ENCODE assay signal across 10 mouse cellular contexts in the genomic region with DNA sequence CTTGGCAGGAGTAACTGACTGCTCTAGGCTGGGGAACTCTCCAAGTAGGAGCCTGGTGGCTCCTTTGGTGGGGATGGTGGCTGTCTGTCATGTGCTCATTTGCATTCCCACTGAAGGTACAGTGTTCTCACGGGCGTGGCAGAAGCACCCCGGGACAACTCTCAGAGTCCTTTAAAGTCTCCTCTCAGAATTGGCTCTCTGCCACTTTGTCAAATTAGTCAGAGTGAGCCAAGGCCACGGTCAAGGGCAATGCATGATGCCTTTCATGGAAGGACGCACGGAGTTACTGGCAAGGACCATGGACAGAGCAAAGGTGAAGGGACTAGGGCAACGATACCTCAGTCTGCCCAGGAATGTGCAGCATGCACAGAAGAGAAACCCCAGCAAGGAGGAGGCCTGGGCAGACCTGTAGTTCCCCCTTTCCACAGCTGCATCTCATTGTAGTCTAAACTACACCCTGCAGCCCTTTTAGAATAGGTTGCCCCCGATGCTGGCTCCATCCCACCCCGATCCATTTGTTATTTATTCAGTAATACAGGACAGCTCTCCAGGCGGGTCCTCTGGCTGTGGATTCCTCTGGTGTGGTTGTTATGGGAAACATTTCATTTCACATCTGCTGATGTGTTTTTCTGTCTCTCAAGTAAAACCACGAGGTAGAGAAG. TPM values are rescaled to one million over a fixed set of nuclear protein-coding genes. Genes with fewer than 3 reads are reported as not detected.
DNase-seq lines count a peak whose midpoint lies in the region; ATAC-seq and TF ChIP-seq lines count a peak whose summit lies in the region.
"Had no signal": no experiment of that assay in that cellular context is flagged by ENCODE, and none has a peak within 500 bp of the region (broad histone marks: within the 10 kb centered on the region; RNA-seq: fewer than 3 reads in every experiment).

No protein-coding gene starts in this region.

- no peaks in the 10 kb centered on the region for H3K4me1 ChIP-seq in limb, embryonic 11.5 days (ENCODE audit: control insufficient read depth, insufficient read depth, low read length)
- no peaks in the 10 kb centered on the region for H3K4me1 ChIP-seq in limb, embryonic 10.5 days
- H3K4me1 ChIP-seq in forebrain, postnatal 0 days (ENCODE audit: insufficient read depth): peaks cover 23% of the 10 kb centered on the region
- H3K4me1 ChIP-seq in neural tube, embryonic 14.5 days (ENCODE audit: control insufficient read depth, insufficient read depth, low read length): peaks cover 23% of the 10 kb centered on the region
- H3K4me1 ChIP-seq: limb, embryonic 12.5 days had no signal

- WGBS in limb, embryonic 11.5 days: 56% methylated on average over 11 of the region's 11 CpGs
- 60% methylated on average over 11 of the region's 11 CpGs for WGBS in limb, embryonic 10.5 days
- WGBS in forebrain, postnatal 0 days: 7% methylated on average over 11 of the region's 11 CpGs
- WGBS in neural tube, embryonic 14.5 days: 15% methylated on average over 11 of the region's 11 CpGs

- peak; percentile 34 for DNase-seq in limb, embryonic 11.5 days (ENCODE audit: low spot score)
- no peak for DNase-seq in limb, embryonic 10.5 days (ENCODE audit: low spot score)
- DNase-seq in adrenal gland, postnatal 36 days: peak; percentile 82 to 83
- DNase-seq in forebrain, postnatal 0 days: peak; percentile 63
- DNase-seq in cerebellum, postnatal 25 days: no peak
- DNase-seq in adipocyte (ENCODE audit: low spot score): no peak

- TF ChIP-seq CTCF in forebrain, postnatal 0 days (IDR thresholded peaks at IDR 0.05; ENCODE audit: low read depth): no peak

- H3K4me3 ChIP-seq in limb, embryonic 11.5 days (ENCODE audit: low read depth, low read length): no peak overlapping the region
- H3K4me3 ChIP-seq in limb, embryonic 10.5 days: no peak overlapping the region
- no peak overlapping the region for H3K4me3 ChIP-seq in forebrain, postnatal 0 days (ENCODE audit: low read depth, low read length)
- no peak overlapping the region for H3K4me3 ChIP-seq in neural tube, embryonic 14.5 days (ENCODE audit: low read depth, low read length)
- H3K4me3 ChIP-seq: limb, embryonic 12.5 days had no signal

- no peaks in the 10 kb centered on the region for H3K36me3 ChIP-seq in limb, embryonic 11.5 days (ENCODE audit: control insufficient read depth, insufficient read depth, low read length)
- H3K36me3 ChIP-seq in limb, embryonic 10.5 days: no peaks in the 10 kb centered on the region
- H3K36me3 ChIP-seq in forebrain, postnatal 0 days (ENCODE audit: insufficient read depth): no peaks in the 10 kb centered on the region
- no peaks in the 10 kb centered on the region for H3K36me3 ChIP-seq in neural tube, embryonic 14.5 days (ENCODE audit: control insufficient read depth, insufficient read depth, low read length)
- H3K36me3 ChIP-seq: limb, embryonic 12.5 days had no signal

- no peak for ATAC-seq in limb, embryonic 11.5 days (ENCODE audit: insufficient number of reproducible peaks, low FRiP score, low TSS enrichment, low read depth)
- ATAC-seq in forebrain, postnatal 0 days: peak; percentile 71
- peak; percentile 79 for ATAC-seq in neural tube, embryonic 14.5 days (ENCODE audit: low read depth)

- H3K27me3 ChIP-seq in limb, embryonic 11.5 days (ENCODE audit: control insufficient read depth, insufficient read depth, low read length): no peaks in the 10 kb centered on the region
- H3K27me3 ChIP-seq in limb, embryonic 10.5 days (ENCODE audit: low read depth, poor library complexity, severe bottlenecking): no peaks in the 10 kb centered on the region
- no peaks in the 10 kb centered on the region for H3K27me3 ChIP-seq in forebrain, postnatal 0 days (ENCODE audit: insufficient read depth, low read length)
- no peaks in the 10 kb centered on the region for H3K27me3 ChIP-seq in neural tube, embryonic 14.5 days (ENCODE audit: control insufficient read depth, insufficient read depth, low read length)
- H3K27me3 ChIP-seq: limb, embryonic 12.5 days had no signal

- no peaks in the 10 kb centered on the region for H3K9me3 ChIP-seq in limb, embryonic 11.5 days (ENCODE audit: control insufficient read depth, low read length)
- no peaks in the 10 kb centered on the region for H3K9me3 ChIP-seq in limb, embryonic 10.5 days (replicated peaks)
- H3K9me3 ChIP-seq in forebrain, postnatal 0 days (ENCODE audit: low read length): no peaks in the 10 kb centered on the region
- H3K9me3 ChIP-seq in neural tube, embryonic 14.5 days (ENCODE audit: control insufficient read depth, low read length): no peaks in the 10 kb centered on the region
- H3K9me3 ChIP-seq: limb, embryonic 12.5 days had no signal

- no peak overlapping the region for H3K9ac ChIP-seq in limb, embryonic 11.5 days (ENCODE audit: low read length)
- H3K9ac ChIP-seq in forebrain, postnatal 0 days: no peak overlapping the region
- H3K9ac ChIP-seq in neural tube, embryonic 14.5 days (replicated peaks; ENCODE audit: low read depth, low read length): no peak overlapping the region
- H3K9ac ChIP-seq: limb, embryonic 12.5 days had no signal

- H3K27ac ChIP-seq in limb, embryonic 11.5 days (replicated peaks; ENCODE audit: low read depth, low read length): no peak overlapping the region
- H3K27ac ChIP-seq in limb, embryonic 10.5 days: no peak overlapping the region
- peak overlapping the region; percentile 94 for H3K27ac ChIP-seq in forebrain, postnatal 0 days (ENCODE audit: low read depth, low read length)
- H3K27ac ChIP-seq in neural tube, embryonic 14.5 days (ENCODE audit: low read depth, low read length): peak overlapping the region; percentile 86

- no peak overlapping the region for H3K4me2 ChIP-seq in limb, embryonic 11.5 days (ENCODE audit: low read depth, severe bottlenecking)
- H3K4me2 ChIP-seq in forebrain, postnatal 0 days (ENCODE audit: low read depth): peak overlapping the region; percentile 37
- H3K4me2 ChIP-seq in neural tube, embryonic 14.5 days (ENCODE audit: low read depth, low read length): peak overlapping the region; percentile 38; the same call in 1 of the 2 replicates
- H3K4me2 ChIP-seq: limb, embryonic 12.5 days had no signal

RNA-seq across cellular contexts. Expression of a gene that starts 40.0 kb away (rescaled TPM):
- polyA plus RNA-seq in limb, embryonic 11.5 days (2014; fragmentation: Nextera tagmentation; extraction: Ambion mirVana): not detected in 2 replicates
- not detected in 2 replicates for polyA plus RNA-seq in limb, embryonic 10.5 days (2016; fragmentation: Nextera tagmentation; extraction: Ambion mirVana)
- not detected for total RNA-seq in adrenal gland, postnatal 36 days (2021)
- 0.15 and 0.38 TPM in 2 replicates for total RNA-seq in forebrain, postnatal 0 days (2014; rRNA removed)
- 0.45 and 0.84 TPM in 2 replicates for polyA plus RNA-seq in forebrain, postnatal 0 days (2015; fragmentation: Nextera tagmentation; extraction: Ambion mirVana)
- polyA plus RNA-seq in neural tube, embryonic 14.5 days (2014; fragmentation: Nextera tagmentation; extraction: Ambion mirVana): 0.25 and 0.50 TPM in 2 replicates
- total RNA-seq: granulocyte monocyte progenitor cell, adult 5-6 weeks had no signal
- polyA plus RNA-seq: limb, embryonic 12.5 days had no signal

RNA-seq across cellular contexts. Expression of a gene that starts 49.0 kb away (rescaled TPM):
- polyA plus RNA-seq in limb, embryonic 11.5 days (2014; fragmentation: Nextera tagmentation; extraction: Ambion mirVana): 0.15 and 0.23 TPM in 2 replicates
- 0.15 and 0.30 TPM in 2 replicates for polyA plus RNA-seq in limb, embryonic 10.5 days (2016; fragmentation: Nextera tagmentation; extraction: Ambion mirVana)
- total RNA-seq in adrenal gland, postnatal 36 days (2021): not detected
- total RNA-seq in forebrain, postnatal 0 days (2014; rRNA removed): 0.14 and 2.8 TPM in 2 replicates
- 1.5 and 1.8 TPM in 2 replicates for polyA plus RNA-seq in forebrain, postnatal 0 days (2015; fragmentation: Nextera tagmentation; extraction: Ambion mirVana)
- 0.62 and 1.8 TPM in 2 replicates for polyA plus RNA-seq in neural tube, embryonic 14.5 days (2014; fragmentation: Nextera tagmentation; extraction: Ambion mirVana)
- total RNA-seq: neutrophil, adult 5-6 weeks had no signal

Comparison
In these comparisons a context has a peak if more than half of its experiments do, and no peak if none do; other contexts are left out.
1. DNase-seq: peak in limb, embryonic 11.5 days (single experiment), adrenal gland, postnatal 36 days (2 of 2) and forebrain, postnatal 0 days (single experiment); none in limb, embryonic 10.5 days (single experiment), cerebellum, postnatal 25 days (0 of 2) and adipocyte (single experiment).
2. H3K27ac ChIP-seq: peak in forebrain, postnatal 0 days (single experiment) and neural tube, embryonic 14.5 days (single experiment); none in limb, embryonic 11.5 days (single experiment) and limb, embryonic 10.5 days (single experiment).